Mouse (Mus musculus) E14TG2a.4 (cell line): ENCODE measurements around the gene Frmd6.

ENCODE experiments used
- CTCF ChIP-seq: conservative IDR thresholded peaks from 2 replicates; pipeline ENCODE4 v1.5.1; 2014; ENCODE audit warnings: low read length
- POU5F1 ChIP-seq: IDR thresholded peaks from 2 replicates; pipeline ENCODE4 v1.6.1; 2014; ENCODE audit warnings: low read length, borderline replicate concordance

- TF ChIP-seq CTCF: no peak
- no peak for TF ChIP-seq POU5F1
Measured at GRCm38 (mm10) chr12:70824017-70824416, 1.3 kb upstream of the Frmd6 start.
